Mouse (Mus musculus) testis, postnatal 10 days (tissue): ENCODE results near the gene Gm20388.
A peak's percentile ranks its signal among the peaks of the same experiment; 100 is the strongest.

ENCODE experiments used
- DNase-seq: peaks from one replicate; pipeline ENCODE4 v3.0.0; 2021; ENCODE audit warnings: low spot score

Gm20388 gene

DNA sequence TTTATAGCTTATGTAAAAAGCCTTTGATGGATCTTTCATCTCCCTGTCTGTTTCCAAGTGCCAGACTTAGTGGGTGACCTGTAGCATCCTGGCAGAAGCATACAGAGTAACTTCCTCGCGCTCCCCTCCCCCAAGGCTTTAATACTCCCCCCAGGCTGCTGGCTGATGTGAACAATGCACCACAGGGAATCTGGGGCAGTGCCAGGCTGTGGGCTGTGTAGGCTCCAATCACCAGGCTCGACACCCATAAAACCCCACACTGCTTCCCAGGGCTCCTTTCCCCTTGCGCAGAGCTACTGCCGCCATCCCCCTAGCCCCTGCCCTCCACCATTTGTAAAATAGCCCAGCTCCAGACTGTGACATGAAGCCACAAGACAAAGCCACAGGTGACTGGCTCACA lies 257.2 kb downstream of the Gm20388 start:
- DNase-seq = no peak

DNA sequence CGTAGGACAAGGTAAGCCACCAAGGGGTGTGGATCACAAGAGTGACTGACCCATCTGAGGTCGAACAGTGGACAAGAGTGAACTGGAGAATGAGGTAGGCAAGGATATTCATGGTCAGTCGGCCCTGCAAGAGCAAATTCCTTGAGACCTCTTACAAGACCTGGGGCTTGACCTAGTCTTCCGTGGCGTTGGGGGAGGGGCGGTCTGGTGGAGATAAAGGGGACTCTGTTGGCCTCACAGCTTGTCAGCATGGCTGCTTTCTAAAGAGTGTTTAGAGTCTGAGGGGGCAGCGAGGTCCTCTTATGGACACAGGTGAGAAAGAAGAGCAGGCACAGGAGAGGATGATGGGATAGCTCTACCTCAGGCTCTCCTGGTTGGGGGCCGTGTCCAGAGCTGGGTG lies 258.5 kb downstream of the Gm20388 start:
- peak; percentile 61 for DNase-seq

DNA sequence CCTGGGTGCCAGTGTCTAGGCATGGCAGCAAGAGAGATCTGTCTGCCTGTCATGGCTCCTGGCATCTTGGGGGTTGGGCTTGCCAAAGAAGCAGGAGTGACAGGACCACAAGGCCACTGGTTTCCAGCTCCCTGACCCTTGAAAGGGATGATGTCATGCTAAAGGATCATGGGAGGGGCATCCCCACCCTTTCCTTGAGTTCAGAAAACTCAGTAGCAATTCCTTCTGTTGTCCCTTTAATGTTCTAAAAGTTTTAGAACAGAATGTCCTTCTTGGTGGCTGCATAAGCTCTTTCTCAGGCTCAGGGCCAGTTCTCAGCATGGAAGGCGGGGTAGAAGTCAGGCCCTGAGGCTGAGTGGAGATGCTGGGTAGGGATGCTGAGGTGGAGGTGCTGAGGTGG lies 262.6 kb downstream of the Gm20388 start:
- no peak for DNase-seq

DNA sequence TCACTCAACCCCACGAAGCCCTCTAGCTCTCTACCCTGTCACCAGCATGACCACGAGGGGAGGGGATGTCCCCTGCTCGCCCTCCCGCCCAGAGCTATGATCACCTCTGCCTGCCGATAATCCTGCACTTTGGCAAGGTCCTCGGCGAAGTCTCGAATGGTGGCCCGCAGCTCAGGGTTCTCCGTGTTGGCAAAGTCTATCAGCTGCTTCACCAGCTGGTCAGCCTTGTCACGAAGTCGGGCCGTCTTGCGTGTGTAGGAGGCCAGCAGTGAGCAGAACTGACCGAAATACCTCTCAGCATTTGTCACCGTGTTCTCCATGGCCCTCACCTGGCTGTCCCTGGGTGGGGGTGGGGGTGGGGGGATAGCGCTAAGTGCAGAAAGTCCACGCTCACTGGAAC lies 264.0 kb downstream of the Gm20388 start:
- no peak for DNase-seq

DNA sequence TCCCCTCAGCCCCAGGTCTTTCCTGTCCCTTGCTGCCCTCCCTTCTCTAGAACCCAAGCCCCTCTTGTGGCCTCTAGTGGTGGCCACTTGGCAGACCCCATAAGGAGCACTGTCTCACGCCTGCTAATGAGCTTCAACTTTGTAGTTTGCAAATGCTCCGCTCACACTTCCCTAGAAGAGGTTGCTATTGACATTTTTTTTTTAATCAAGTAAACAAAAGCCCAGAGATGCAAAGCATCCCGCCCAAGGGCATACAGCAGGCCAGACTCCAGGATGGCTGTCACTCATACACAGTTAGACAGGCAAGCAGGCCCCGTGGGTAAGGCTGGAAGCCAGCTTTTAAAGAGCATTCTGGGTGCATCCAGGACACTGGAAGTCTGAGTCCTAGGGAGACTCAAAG lies 266.0 kb downstream of the Gm20388 start:
- DNase-seq = no peak

DNA sequence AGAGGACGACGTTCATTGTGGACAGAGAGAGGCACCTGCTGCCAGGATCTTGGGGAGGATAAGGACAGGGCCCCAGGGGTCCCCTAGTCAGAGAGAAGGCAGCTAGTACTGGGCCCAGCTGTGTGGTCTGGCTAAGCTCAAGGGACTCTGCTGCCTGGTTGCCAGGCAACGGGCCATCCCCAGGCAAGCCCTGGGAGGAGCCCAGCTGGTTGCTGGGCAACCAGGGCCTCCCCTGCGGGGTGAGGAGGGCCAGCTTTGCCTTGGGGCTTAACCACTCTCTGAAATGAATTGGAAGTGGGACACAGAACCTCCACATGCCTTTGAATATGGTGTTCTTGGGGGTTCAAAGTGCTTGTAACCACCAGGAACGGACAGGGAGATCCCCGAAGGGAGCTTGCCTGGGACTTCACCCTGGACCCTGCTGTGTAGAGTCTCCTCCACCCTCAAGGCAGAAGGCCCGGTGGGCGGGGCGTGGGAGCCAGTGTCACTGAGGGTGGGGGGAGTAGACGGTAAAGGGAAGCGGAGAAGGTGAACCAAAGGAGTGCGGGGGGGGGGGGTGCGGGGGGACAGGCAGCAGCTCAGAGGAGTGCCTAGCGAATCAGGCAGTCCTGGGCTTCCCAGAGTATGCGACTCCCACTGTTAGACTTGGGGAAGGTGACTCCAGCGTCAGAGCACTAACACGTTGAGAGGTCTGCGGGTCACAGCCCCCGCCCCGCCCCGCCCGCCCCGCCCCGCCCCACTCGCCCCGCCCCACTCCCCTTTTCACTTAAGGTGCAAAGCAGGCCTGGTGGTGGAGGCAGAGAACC lies 266.9 kb downstream of the Gm20388 start, which contains the start of gene Fam92b:
Fam92b (minus strand) TSS at position 149 of the 806 bp plus-strand sequence.
- DNase-seq = peak; percentile 77

DNA sequence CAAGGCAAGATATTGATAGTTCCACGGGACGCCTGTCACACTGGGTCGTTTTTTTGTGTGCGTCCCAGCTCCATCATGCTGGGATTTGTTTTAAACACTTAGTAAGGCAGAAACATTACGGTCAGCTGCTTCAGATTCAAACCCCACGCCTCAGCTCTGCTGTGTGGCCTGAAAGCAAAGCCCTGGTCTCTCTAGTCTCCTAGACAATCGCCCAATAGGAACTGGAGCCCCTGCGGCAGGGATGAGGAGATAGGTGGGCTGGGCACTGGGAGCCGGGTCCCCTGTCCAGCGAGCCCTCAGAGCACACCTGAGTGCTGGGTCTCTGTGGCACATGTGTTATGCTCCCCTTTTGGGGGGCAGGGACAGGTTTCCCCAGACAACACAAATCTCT lies 267.5 kb downstream of the Gm20388 start:
- DNase-seq = no peak

DNA sequence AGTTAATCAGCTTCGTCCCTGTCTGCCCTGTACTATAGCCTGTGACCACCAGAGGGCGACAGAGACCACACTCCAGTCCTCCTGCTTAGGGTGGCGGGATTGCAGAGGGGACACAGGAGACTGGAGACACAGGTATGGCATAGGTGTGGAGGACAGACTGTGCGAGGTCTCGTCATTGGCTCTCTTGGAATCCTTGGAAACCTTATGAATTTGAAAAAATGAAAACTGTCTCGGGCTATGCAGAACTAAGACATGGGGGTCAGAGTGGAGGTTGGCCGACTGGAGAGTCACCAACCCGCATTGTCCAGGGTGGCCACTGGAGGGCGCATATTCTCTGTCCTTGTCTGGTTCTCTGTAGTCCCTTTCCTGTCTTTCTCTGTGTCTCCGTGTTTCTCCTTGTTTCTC lies 268.4 kb downstream of the Gm20388 start:
- DNase-seq = peak; percentile 96

DNA sequence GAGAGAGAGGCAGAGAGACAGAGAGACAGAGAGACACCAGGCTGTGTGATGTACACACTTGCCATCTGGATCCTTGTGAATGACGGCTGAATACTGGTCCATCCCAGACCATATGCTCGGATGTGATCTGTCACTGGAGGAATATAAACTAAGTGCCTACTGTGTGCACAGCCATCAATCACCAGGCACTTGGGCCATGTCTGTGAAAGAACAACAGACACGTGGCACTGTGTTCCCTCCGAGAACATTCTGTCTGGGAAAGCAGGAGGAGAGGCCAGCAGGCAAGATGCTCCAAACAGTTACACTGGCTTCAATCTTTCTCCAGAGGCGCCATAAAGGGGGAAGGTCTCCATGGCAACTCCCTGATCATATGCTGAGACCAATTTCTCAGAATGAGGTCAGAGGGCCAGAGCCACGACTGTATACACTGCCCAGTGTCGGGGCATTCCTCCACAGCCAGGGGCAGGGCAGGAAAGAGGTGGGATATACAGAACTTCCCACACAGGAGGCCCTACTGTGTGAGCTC lies 269.9 kb downstream of the Gm20388 start:
- no peak for DNase-seq

DNA sequence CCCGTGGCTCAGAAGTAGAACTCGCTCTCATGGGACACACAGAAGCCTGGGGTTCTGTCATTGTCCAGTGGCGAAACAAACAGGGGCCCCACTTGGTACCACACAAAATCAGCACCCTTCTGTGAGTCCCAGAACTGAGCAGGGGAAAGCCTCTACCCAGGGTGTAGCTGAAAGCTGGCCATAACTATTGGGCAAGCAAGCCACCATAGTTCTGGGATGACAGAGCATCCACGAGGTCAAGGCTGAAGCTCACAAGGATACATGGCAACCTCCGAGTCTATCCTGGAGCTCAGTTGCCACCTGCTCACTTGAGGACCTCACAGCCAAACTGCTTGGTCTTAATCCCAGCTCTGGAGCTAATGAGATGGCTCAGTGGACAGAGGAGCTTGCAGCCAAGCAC lies 270.6 kb downstream of the Gm20388 start:
- DNase-seq = no peak

DNA sequence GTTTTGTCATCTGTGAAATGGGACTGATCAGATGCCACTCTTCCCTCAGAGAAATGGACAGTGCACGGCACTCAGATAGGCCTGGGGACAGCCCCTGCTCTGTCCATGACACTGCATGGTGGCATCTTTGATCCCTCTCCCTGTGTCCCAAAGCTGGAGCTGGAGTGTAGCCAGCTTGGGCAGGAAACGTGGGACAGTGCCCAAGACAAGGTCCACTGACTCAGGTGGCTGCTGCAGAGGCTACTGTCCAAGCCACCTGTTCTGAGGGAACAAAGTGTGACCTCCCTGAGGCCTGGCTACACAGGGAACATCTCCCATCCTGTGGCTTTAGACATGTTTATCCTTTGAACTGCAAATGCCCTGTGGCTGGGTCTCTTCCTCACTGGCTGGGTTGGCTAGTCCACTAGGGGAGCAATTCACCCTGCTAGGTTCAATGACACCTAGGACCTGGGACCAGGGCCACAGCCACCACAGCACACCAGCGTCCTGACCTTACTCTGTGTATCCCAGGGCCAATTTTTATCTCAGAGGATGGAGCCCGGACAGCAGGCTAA lies 271.3 kb downstream of the Gm20388 start:
- no peak for DNase-seq

DNA sequence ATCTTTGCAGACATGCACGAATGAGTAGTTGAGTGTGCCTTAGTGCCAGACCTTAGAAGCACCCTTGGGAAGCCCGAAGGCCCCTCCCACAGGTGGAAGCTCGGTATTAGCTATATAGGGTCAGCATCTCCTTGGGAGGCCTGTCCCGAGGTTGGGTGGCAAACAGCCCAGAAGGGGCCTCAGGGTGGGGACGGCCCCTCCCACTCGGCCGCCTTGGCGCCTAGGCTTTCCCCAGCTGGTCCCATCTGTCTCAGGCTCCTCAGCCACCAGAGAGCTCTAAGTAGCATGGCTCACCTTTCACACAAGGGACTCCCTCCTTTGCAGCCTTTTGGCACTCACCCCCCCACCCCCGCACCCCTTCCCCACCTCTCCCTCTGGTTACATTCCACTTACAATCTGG lies 273.7 kb downstream of the Gm20388 start:
- peak; percentile 81 for DNase-seq

DNA sequence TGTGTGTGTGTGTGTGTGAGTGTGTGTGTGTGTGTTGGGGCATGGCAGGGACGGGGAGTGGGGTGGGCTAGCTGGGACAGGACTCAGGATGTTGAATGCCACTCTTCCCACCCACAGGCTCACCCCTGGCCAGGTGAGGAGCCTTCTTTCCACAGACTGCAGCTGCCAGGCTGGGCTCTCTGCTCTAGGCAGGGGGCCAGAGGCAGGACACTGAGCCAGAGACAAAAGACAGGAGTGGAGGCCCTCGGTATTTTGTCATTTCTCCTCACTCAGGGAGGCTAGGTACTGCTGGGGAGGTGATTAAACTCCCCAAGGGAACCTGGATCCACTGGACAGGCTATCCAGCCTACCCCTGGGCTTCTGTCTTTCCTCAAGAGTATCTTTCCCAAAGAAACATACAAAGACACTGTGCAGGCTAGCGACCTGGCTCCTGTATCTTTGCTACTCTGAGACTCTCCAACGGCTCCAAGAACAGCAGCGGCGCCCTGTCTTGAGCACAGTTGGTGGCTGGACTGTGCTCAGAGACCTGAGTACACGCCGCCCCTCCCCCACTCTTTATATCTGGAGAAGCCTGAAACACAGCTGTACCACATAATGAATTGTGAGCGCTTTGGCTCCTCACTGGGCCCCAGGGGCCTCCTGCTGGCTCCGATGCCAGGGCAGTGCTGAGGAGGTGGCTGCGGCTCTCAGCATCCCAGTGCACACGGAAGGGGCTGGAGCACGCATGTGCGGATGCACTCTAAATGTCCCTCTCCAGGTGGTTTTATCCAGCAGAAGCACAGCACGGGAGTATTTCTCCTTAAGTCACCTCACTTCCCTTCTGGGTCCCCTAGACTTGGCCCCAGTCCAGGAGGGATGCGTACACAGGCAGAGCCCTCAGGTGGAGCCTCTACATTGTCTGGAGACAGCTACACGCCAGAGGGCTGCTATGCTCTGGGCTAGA lies 274.5 kb downstream of the Gm20388 start:
- peak; percentile 78 for DNase-seq

DNA sequence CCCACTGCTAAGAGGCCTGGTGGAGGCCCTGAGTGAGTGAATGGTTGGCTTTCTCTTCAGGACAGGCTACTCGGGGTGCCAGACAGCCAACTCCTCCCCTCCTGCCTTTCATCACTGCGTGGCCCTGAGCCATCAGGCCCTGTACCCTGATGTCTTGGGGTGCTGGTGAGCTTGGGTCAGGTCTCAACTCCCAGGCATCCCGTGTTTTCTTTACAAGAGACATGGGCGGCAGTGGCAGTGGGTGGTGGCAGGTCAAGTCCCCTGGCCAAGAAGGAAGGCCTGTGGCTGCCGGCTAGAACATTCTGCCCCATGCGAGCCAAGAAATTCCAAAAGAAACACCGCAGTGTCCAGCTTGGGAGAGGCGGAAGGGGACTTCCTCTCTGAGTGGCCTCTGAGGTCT lies 275.8 kb downstream of the Gm20388 start:
- no peak for DNase-seq

DNA sequence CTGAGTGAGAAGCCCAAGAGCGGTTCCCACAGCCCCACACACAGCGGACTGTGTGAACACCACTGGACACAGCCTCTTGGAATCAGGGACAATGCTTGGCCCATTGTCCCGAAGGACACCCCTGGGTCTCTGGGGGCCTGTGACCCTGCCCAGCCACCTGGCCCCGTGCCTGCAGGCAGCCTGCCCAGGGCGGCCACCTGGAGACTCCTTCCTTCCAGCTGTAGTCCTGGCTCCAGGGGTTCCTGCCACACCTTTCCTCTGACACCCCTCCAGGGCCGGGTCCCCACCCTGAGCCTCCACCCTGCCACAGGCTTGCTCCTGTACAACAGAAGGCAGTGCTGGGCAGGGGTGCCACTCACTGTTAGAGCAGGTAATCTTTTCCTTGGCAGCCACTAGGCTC lies 277.9 kb downstream of the Gm20388 start:
- peak; percentile 63 for DNase-seq

DNA sequence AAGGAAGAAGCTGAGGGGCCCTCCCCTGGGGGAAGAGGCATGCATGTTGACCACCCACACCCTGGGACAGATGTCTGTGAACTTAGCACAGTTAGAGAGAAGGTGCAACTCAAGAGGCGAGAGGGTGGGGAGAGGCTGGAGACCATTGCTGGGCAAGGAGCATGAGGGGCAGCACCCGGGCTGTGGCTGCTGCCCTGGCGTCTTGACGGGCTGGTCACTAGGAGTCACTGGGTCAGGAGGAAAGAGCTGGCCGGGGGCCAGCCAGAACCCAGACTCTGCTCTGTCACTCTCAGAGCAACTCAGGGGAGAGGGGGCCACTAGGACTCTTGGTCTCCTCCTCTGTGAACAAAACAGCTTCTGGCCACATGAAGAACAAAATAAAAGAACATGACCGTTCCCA lies 278.8 kb downstream of the Gm20388 start:
- DNase-seq = peak; percentile 50

DNA sequence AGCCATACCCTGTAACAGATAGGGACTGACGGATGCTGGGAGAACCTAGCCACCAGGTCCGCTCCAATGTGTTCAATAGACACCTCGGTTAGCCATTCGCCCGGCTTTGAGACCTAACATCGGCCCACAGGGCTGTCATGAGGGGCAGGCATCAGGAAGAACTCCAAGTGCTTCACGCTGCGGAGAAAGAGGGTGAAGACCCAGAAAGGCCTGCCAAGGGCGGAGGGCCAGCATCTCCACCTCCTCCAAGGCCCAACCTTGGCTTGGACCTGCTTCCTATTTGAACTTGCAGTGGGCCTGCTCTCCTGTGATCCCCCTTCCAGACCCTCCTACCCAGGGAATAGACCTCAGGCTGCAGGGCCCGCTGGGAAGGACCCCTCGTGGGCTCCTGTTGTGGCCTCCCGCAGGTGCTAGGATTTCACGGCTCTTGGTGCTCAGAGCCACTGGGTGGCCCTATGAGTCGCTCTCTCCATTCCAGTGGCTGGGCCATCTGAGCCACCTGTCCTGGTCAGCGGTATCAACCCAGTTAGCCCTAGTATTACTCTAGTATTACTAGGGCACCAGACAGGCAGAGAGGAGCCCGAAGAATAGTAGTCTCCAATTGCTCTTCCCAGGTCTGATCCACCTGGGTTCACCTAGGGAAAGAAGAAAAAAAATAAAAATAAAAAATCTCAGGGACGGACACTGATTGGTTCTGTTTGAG lies 279.6 kb downstream of the Gm20388 start:
- peak; percentile 61 for DNase-seq

DNA sequence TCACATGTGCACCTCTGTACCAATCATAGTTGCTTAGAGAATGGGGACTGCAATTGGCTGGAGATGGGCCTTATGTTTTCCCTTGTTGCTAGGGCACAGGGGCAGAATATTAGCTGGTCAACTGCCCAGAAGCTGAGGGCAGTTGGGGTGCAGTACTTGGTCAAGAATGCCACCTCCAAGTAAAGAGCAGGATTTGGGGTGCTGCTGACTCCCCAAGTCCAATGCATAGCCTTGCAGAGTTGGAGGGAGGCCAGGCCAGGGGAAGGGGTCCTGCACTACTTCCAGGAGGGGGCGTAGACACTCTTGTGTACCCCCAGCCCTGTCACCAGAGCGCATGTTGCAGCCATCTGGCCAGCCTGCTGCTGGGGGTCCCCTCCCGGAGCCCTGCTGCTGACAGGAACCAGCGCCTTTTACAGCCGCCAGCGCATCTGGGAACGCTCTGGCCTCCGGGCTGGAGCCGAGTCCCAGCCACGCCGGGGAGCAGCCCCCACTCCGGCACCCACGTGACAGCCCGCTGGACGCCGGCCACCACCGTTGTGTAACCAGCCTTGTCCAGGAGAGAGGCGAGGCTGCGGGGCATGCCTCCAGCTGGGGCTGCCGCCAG lies 280.3 kb downstream of the Gm20388 start:
- DNase-seq = peak; percentile 98

DNA sequence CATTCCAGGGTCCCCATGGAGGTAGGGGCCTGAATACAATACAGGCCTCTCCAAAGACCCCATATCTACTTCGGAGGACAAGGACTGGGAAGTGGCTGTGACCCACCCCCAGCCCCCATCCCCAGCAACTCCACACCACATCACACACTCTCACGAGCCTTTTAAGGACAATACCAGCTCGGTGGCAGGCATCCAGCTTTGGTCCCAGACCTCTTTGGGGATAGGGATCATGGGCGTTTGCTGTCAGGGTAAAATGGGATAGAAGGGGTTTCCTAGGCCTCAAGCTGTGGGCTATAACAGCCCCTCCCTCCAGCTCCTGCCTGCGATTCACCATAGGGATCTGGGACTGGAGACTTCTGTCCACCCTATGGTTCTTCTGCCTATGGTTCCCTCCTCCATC lies 281.0 kb downstream of the Gm20388 start:
- DNase-seq = peak; percentile 55

DNA sequence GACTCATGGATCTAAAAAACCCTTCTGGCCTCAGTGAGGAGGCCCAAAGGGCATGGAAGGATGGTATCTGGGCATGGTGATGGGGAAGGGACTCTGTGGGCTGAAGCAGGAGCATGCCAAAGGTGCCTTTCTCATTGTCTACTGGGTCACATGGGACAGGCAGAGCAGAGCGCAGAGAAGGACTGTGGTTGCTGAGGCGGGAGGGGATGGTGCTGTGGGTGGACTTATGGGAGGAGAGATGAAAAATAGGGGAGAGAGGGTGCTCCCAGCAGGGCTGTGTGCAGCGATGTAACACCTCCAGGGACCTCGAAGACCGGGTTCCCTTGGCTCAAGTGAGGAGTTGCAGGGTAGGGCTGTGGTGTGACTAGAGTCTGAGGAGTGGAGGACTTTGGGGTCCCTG lies 281.5 kb downstream of the Gm20388 start:
- no peak for DNase-seq

DNA sequence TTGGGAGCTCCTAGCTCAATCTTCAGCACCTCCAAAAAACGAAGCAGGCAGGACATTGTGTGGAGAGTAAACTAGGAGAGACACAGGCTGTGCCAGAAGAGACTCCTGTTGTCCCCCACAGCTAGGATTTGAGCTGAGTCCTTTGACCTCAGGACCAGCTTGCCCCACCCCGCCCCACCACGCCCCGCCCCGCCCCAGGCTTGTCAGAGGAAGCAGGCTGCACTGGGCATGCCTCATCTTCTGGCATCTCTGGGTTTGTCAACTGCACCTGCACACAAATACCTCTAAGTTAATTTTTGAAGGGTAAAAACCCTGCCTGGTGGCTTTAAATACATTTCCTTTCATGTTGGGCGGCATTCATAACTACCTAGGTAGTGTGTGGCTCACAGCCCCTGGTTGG lies 290.7 kb downstream of the Gm20388 start:
- no peak for DNase-seq
